Mouse (Mus musculus) right cerebral cortex, postnatal 4 days (tissue): Measurements from ENCODE around the gene Lrig2.

Experiments used
- DNase-seq: peaks from one replicate; pipeline ENCODE4 v3.0.0-alpha.2; 2022

Lrig2 gene

DNA sequence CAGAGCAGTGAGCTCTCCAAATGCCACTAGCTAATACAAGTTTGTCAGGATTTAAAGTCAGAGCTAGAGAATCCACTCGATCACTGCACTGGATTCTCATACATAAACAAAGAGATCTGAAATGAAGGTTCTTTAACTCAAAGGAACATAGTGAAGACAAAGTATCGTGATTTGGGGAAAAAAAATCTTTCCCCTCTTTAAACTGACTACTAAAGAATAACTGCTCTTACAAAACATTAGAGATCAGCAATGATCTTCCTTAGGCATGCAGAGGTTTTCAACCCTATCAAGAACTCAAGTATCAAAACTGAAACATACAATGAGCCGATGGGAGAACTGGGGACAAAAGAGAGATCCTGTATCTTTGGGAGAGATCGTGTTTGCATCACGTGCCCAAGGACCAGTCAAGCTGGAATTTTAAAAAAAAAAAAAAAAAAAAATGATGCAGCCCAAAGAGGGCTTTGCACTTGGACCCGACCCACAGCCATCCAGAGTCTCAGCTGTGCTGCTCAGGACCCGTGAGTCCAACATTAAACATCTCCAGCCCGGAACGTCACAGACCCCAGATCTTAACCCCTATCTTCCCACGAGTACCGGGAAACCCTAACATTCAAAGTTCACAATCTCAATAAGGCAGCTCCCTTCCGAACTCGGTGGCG, 818 bp downstream of the Lrig2 start:
- no peak for DNase-seq

DNA sequence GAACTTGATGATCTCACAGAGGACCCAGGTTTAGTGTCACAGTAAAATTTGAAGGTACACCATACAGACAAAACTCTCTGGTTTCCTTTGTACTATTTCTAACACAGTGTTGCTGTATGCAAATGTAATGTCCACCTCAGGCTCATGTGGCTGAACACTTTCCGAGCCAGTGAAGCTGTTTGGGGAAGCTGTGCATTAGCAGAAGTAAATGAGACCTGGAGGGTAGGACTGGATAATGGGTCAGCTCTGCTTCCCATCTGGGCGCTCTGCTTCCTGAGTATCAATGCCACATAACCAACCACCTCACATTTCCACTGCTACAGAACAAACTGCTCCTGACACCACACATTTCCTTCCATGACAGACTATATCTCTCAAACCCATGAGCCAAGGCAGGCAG, 10.1 kb downstream of the Lrig2 start:
- DNase-seq, result no peak

DNA sequence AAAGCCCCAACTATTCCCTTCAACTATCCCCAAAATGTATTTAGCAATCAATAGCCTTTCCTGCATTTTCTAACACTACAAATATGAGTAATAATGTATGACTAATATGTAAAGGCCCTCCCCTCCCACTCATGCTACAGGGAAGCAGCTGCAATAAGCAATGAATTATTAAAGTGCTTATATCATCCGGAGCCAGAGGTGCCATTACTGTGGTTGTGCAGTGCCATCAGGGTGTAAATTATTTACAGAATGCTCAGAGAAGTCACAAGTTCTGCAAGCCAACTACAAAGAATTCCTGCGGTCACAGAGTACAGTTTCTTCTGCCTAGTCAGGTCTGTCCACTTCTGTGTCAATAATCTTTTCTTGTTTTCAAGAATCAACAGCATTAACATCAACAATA, 10.8 kb downstream of the Lrig2 start:
- DNase-seq, result no peak

DNA sequence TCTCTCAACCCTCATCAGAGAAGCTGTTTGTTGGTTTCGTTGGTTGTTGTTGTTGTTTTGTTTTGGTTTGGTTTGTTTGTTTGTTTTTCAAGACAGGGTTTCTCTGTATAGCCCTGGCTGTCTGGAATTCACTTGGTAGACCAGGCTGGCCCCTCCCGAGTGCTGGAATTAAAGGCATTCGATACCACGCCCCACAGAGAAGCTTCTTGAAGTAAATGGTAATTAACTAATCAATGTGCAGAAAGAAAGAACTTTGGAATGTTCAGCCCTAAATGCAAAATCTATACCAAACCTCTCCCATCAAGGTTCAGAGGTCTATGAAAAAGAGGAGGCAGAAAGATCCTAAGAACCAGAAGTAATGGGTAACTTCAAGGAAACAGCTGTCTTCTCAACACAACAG, 15.5 kb downstream of the Lrig2 start:
- DNase-seq, result no peak

DNA sequence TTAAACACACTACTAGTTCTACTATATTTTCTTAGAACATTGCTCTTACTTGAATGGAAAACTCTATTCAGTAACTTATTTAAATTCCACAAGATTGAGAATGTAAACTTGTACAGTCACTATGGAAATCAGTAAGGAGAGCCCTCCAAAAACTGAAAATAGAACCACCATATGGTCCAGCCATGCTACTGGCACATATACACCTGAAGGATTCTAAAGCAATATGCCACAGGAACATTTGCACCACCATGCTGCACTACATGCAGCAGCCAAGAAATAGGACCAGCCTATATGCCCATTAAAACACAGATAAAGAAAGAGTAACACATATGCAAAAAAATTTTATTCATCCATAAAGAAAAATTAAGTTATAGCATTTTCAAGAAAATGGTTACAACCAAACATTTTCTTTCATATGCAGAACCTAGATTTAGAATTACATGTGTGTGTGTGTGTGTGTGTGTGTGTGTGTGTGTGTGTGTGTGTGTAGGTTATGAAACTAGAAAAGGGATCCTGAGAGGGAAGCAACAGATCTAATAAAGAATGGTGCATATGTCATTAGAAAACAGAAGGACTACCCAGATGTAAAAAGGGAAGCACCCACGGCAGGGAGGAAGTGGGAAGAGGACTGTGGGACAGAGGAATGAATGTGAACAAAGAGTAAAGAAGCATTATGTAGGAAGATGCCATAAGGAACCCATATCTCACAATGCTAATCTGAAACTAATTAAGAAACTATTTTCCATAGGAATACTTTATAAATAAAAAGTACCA, 30.6 kb downstream of the Lrig2 start:
- DNase-seq, result no peak

DNA sequence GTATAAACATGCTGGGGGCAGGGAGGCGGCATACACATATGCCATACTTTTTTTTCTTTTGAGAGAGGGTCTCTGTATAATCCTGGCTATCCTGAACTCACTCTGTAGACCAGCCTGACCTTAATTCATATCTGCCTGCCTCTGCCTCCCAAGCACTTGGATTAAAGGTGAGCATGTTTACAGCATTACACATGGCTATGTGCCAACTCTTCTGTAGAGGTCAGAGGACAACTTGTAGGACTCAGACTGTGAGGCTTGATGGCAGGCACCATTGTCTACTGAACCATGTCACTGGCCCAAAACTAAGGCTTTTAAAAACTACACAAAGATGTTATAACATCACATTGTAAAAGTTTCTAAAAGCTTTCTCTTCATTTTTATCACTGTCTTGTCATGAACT, 33.7 kb downstream of the Lrig2 start:
- no peak for DNase-seq

DNA sequence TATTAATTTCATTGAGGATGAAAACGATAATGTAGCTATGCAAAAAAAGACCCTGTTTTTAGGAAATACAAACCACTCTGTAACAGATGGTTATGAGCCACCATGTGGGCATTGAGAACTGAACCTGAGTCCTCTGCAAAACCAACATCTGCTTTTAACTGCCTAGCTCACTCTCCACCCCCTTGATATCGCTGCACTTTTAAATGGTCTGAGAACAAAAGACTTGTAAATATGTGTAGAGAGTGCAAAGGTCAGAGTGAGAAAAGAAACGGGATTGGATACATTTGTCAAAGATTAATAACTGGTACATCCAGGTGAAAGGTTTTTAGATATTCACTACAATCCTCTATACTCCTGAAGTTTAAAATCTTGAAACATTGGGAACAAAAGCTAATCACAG, 42.3 kb downstream of the Lrig2 start:
- no peak for DNase-seq

DNA sequence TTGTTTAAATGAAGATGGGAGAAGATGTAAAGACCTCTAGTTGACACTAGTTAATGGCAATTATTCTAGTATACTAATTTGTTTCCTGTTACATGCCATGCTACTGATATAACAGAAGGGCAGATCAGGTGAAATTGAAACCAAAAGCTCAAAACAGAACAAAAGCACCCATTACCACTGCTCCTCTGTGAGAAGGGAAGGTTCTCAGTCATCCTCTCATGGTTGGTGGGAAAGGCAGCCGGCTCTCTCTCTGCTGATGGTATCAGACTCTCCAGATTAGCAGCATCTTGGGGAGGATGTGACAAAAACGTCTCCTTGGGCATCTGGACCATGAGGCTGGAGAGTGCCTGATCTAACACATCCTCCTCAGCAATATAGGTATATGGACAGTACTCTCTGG, 50.5 kb downstream of the Lrig2 start:
- no peak for DNase-seq

DNA sequence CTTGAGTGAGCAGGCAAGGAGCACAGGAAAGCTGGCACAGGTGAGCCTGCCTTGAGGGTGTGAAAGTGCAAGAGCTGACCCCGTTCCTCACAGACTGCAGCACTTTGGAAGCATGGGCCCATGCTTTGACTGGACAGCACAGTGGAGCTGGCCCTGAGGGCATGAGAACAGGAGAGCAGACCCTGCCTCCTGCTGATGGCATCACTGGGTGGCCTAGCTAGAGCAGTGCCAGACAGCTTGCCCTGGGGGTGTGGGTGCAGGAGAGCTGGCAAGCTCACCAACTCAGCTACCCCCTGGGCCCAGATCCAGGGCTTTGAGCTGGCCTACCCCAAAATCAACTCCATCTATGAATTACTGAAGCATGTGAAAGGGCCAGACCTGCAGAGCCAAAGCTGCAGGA, 53.1 kb downstream of the Lrig2 start:
- no peak for DNase-seq

DNA sequence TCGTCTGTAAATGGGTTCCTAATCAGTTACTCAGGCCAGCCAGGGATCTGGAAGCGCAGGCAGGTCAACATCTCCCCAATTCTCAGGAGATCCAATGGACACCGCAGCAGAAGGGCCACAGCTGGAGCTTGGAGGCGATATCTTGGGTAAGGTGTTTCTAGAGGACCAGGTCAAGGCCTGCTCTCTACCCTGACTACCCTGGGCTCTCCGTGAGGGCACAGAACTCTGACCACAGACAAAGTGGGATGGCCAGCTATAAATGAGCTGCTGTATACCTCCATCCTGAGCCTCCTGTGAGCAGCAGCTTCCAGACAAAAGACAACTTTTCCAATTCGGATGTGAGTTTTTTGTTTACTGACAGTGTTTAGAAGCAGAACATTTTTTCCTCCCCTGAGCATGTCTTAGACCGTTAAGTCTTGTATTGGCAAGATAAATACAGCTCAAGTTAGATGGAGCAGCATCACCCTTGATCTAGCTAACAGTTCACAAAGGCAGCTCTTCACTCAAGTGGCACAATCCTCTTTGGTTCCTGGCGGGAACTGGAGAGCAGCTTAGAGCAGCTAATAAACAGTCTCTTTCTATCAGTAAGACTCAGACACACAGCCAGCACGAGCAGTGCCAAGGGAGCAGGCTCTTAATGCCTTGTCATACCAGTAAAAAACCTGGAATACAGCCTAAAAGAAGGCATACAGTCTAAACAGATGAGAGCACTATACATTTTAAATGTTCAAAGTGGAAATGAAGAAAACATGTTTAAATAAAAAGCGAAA, 56.0 kb downstream of the Lrig2 start:
- no peak for DNase-seq

DNA sequence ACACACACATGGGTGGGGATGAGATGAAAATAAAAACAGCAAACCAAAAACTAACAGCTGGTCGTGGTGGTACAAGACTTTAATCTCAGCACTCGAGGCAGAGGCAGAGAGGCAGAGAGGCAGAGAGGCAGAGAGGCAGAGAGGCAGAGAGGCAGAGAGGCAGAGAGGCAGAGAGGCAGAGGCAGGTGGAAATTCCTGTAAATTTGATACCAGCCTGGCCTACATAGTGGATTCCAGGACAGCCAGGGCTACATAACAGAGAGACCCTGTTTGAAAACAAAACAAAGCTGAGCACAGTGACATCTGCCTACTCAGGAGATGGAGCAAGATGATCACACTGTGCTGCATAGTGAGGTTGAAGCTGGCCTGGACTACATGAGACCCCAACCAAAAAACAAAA, 64.5 kb downstream of the Lrig2 start:
- no peak for DNase-seq

DNA sequence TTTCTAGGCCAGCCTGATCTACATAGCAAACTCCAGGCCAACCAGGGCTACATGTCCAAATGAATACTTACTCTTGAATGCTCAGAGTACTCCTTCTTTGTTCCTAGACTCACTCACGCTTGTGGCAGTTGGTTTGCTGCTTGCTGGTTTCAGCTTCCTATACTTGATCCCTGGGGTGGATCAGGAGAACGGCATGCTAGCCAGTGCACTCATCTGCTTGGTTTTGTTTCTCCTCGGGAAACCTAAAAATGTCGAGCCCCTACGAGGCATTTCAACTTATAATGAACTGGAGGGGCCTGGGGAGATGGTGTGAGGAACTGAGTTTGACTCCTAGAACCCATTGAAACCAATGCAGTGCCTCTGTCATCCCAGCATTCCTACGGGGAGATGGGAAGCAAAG, 65.0 kb downstream of the Lrig2 start:
- DNase-seq, result no peak

DNA sequence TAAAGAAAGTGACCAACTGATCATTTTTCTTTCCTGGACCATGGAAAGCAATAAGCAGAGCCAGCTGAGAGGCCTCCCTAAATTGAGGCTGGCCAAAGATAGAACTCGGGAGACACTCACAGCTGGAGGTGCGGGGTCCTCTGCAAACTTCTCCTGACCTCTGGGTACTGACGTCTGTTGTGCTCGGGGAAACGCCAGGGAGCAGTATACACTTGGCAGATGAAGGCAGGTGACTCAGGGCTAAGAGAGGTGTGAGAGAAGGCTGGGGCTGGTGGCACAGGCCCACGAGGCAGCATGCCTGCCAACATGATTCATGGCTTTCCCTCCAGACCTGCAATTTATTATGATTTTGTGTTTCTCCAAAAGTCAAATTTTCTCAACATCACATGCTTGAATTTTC, 66.1 kb downstream of the Lrig2 start:
- no peak for DNase-seq

DNA sequence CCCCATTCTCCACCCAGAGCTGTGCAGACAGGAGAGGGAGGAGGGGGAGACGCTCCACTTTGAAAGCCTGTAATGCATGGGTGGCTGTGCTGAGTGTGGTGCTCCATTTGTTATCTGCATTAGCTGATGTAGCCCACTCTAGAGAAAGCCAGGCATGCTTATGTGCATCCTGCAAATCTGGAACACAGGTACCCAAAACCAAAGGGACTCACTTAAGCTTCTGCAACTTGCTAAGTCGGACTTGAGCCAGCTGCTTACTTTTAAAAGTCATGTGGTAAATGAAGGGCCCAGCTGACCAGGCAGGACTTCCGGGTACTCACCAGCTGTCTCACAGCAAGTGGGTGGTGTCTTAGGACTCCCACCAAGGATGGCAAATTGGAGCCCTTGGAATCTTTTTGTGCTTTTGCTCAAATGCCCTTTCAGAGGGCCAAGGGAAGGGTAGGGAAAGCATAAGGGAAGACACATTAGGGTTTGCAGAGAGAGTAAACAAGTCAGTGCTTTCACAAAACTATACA, 66.7 kb downstream of the Lrig2 start:
- DNase-seq, result no peak

DNA sequence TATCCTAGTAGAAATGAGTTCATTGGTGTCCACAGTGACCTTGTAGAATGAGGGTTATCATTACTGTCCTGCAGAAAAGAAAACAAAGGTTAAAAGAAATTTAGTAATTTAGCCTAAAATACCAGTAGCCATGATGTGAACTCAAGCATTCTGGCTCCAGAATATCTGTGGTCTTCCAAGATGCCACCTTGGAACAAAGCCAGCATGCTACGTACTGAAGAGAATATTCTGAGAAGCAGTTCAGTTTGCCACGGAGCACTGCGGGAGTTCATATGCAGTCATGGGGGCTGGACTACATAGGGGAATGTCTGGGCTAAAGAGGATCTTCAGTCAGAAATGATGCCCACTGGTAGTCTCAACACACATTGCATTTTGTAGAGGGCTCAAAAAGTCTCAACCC, 67.6 kb downstream of the Lrig2 start:
- DNase-seq, result no peak

DNA sequence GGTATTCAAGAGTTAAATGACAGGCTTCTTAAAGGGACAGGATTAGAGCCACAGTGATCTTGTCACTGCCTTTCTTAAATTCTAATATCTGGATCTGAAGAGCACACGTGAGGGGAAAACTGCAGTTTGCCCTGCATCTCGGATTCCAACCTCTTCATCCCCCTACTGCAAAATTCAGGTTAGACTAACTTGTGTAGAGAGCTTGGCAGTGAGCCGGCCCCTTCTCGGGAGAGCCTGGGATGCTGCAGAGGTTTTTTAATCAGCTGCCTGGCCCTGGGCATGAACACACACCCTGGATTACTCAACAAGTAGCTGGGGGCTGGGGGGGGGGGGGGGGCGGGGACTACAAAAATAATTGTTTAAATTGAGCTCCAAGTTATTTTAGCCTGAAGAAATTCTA, 69.4 kb downstream of the Lrig2 start:
- peak; percentile 42 for DNase-seq

DNA sequence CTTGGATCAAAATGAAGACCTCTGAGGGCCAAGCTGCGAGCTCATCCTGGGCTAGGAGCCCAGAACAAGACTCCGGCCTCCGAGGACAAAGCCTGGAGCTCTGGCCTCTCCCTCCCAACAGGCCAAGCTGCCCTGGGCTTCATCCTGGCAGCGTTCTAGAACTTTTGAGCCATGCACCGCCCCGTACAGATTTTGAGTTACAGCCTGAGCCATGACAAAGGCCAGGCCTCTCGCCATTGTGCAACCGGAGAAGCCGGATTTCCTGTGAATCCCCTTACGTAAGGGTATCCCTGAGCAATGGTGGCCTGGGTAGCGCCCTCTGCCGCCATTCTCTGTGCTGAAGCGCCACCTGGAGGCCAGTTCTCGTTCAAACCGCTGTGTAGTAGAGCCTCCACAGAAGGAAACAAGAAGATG, 69.8 kb downstream of the Lrig2 start:
- peak; percentile 99 for DNase-seq

DNA sequence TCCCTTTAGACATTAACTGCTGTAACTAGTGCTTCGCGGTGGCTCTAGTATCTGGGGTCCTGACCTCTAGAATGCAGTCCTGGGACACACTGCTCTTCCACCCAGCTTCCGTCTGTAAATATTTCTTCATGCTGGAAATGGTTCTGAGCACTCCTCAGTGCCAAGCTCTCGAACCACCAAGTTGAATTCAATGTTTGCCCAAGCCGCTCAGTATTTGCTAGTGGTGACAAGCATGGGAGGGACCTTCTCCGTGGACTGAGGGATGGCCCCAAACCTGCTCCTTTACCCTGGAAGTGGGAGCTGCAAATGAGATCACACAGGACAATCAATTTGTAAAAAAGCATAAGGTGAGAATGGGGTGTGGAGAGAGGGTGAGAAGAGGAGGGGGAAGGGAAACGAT, 70.3 kb downstream of the Lrig2 start:
- DNase-seq, result no peak

DNA sequence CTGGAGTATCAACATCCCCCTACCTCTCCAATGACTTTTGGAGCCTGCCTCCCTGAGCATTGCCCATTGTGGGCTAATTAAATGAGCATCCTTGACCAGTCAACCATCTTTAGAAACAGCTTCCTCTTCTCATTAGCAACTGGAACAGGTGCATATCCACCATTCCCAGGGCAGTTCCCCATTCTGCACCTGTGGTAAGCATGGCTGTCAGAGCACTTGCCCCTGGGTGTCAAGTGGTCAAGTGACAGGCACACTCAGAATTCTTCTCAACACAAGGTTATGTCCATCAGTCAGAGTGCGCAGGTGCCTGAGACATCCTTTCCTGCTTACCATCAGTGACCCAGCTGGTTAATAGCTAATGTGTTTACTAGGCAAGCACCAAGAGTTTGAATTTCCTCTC, 72.9 kb downstream of the Lrig2 start:
- no peak for DNase-seq

DNA sequence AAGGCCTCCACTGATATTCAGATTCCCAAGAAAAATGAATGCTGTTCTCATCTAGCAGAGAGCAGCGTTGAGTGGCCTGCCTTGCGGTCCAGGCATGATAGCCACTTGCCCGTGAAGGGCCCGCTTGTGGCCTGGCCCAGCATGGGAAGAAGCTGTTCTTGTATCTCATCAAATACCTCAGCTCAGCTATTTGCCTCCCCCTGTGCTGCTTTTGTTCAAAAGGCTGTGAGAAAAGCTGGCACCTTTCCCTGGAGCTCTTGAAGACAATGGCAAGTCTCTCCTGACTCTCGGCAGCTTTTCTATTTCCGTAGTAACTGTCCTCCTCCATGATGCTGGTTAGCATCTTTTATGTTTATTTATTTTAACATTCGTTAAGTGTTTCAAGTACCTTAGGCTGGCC, 74.1 kb downstream of the Lrig2 start:
- no peak for DNase-seq

DNA sequence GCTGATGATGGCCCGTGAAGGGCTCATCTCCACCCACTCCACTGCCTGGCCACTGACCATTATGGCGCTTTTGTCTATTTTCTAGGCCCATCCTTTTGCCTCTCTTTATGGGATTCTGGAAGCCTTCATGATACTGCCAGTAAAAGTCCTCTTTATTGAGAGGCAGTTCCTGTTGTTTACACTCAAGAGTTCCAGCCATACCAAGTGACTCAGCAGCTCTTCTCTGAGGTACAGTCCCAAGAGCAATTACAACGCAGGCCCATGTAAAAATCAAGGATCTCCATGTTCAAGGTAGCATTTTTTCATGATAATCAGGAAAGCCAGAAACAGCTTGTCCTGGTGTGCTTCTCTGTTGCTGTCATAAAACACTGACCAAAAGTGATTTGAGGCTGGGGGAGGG, 75.8 kb downstream of the Lrig2 start:
- no peak for DNase-seq

DNA sequence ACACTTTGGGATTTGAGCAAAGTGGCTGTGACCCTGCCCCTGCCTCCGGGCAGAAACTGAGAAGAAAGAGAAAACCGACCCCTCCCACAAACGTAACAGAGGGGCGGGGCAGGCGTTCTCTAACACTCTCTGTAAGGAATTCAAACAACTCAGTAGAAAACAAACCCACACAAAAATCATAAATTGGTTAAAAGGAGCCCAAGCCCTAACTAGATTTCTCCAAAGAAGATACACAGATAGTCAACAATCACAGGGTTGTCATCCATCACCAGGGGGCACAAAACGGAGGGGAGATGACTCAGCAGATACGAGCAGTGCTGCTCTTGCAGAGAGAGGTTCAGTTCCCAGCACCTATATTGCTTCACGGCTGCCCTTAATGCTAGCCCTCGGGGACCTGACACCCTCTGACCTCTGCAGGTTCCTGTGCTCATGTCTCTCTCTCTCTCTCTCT, 77.4 kb downstream of the Lrig2 start:
- DNase-seq, result no peak

DNA sequence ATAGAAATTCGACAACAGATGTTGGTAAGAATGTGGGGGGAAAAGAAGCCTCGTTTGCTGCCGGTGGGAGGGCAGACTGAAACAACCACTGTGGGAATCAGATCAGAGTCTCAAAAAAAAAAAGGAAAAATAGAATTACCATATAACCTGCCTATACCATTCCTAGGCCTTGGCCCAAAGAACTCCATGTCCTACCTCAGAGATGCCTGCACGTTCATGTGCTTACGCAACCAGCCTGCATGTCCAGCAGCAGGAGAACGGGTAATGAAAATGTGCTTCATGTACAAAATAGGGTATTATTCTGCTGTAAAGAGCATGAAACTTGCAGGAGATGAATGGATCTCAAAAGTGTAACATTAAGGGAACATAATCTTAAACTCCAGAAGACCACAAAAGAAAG, 79.1 kb downstream of the Lrig2 start:
- no peak for DNase-seq

DNA sequence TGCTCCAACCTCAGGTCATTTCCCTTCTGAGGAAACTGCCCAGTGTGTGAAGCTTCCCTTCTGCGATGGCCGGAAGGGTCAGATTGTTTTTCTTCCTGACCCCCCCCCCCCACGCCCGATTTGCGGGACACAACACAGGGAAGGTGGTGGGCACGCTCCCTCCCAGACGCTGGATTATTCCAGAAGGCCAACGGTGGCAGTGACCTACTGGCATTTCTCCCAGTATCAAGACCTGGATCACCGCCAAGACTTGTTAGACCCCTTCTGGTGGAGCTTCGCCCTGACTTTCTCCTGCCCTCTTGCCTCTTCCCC, 79.9 kb downstream of the Lrig2 start:
- DNase-seq, result peak; percentile 33
